Mouse (Mus musculus) kidney, postnatal 0 days (tissue): ENCODE measurements around the gene Acvrl1. TPM values are rescaled to one million over a fixed set of nuclear protein-coding genes. Genes with fewer than 3 reads are reported as not detected.

Source experiments
- ATAC-seq: fragments of 200-750 bp; cut with Nextera tagmentation; replicated peaks from 2 replicates; pipeline ENCODE4 v1.8.0; 2017; ENCODE audit warnings: low read depth, moderate number of reproducible peaks, moderate TSS enrichment, moderate library complexity; ENCODE audit not compliant: low FRiP score
- DNase-seq: peaks from one replicate; pipeline ENCODE4 v3.0.0-alpha.2; 2016; ENCODE audit warnings: low spot score
- H3K27ac ChIP-seq: fragments of 300-500 bp; sonication (generic); 2 replicates; pipeline ENCODE4 v1.5.1; 2014; ENCODE audit warnings: mild to moderate bottlenecking
- H3K27me3 ChIP-seq: fragments of 300-500 bp; sonication (generic); 2 replicates; pipeline ENCODE4 v1.6.1; 2014; ENCODE audit warnings: low read length, mixed read lengths; ENCODE audit not compliant: insufficient read depth
- H3K36me3 ChIP-seq: fragments of 300-500 bp; sonication (generic); 2 replicates; pipeline ENCODE4 v1.6.1; 2014; ENCODE audit warnings: low read length, mixed read lengths; ENCODE audit not compliant: insufficient read depth
- H3K4me1 ChIP-seq: fragments of 300-500 bp; sonication (generic); replicated peaks from 2 replicates; pipeline ENCODE4 v1.6.1; 2014; ENCODE audit warnings: antibody characterized with exemption, low read length, mixed read lengths; ENCODE audit not compliant: insufficient read depth
- H3K4me2 ChIP-seq: fragments of 300-500 bp; sonication (generic); 2 replicates; pipeline ENCODE4 v1.6.1; 2014; ENCODE audit warnings: mild to moderate bottlenecking, low read length, moderate library complexity, mixed read lengths
- H3K4me3 ChIP-seq: fragments of 300-500 bp; sonication (generic); replicated peaks from 2 replicates; pipeline ENCODE4 v1.5.1; 2014; ENCODE audit warnings: low read depth, low read length
- H3K9ac ChIP-seq: fragments of 300-500 bp; sonication (generic); 2 replicates; pipeline ENCODE4 v1.6.1; 2014; ENCODE audit warnings: low read depth, low read length
- H3K9me3 ChIP-seq: fragments of 300-500 bp; sonication (generic); replicated peaks from 2 replicates; pipeline ENCODE4 v1.6.1; 2016; ENCODE audit warnings: low read length, inconsistent platforms, mixed read lengths
- CTCF ChIP-seq: IDR thresholded peaks from 2 replicates; pipeline ENCODE4 v1.5.1; 2016; ENCODE audit warnings: antibody characterized with exemption, low read depth, mild to moderate bottlenecking, moderate library complexity
- WGBS: fragments of 180-500 bp; shearing (Covaris S2); extraction: QIAGEN DNeasy Blood & Tissue Kit; methylation state at CpG from one replicate; pipeline ENCODE4 v1.1.7; 2014; 5-methylcytosine and 5-hydroxymethylcytosine counted together
- polyA plus RNA-seq: library from polyadenylated mRNA; unstranded; fragments of >200 nt; fragmentation: Nextera tagmentation; extraction: Ambion mirVana; gene quantifications from 2 replicates; pipeline ENCODE4 v1.2.1, GENCODE M21; 2015

Acvrl1 gene
- polyA plus RNA-seq, 1 experiment from 2014 or later, result 16.9 TPM

DNA sequence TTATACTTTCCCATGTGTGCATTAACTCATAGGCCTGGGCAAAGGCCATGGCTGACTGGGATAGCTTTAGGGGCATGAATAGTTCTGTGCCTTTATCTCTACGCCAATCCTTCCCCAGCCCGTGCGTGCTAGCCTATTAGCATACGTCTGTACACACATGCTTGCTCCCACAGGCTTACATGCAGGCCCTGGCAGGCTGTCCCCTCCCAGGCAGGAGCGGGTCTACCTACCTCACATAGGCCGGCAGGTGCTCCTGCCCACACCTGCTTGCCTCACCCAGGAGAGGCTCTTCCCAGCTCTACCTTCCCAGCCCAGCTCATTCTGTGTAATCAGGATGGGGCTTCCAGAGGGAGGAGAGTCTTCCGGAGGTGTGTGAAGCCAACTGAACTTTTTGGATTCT is 33.2 kb downstream of the Acvrl1 start:
- no peak for ATAC-seq
- Histone ChIP-seq H3K36me3 (no peaks in the 10 kb centered on the region), H3K4me1 (peaks cover 20% of the 10 kb centered on the region), H3K9ac (no peak overlapping the region), H3K27me3 (no peaks in the 10 kb centered on the region), H3K4me3 (no peak overlapping the region), H3K27ac (no peak overlapping the region), H3K4me2 (no peak overlapping the region), H3K9me3 (0 out of 2 replicates have a peak, but pooled peaks cover 3% of the 10 kb centered on the region)
- no peak for DNase-seq
- TF ChIP-seq CTCF, result no peak
- 82% methylated on average over 7 of the region's 7 CpGs for WGBS

- TF ChIP-seq CTCF, result no peak
- 18% methylated on average over 15 of the region's 15 CpGs for WGBS
- no peaks in the 10 kb centered on the region for H3K9me3 ChIP-seq
- no peak for DNase-seq
- peak overlapping the region; percentile 40 for H3K27ac ChIP-seq
- H3K4me1 ChIP-seq, result peaks cover 20% of the 10 kb centered on the region
- no peaks in the 10 kb centered on the region for H3K36me3 ChIP-seq
- no peaks in the 10 kb centered on the region for H3K27me3 ChIP-seq
- H3K9ac ChIP-seq, result peak overlapping the region; percentile 2; the same call in 1 of the 2 replicates
- no peak overlapping the region for H3K4me3 ChIP-seq
- H3K4me2 ChIP-seq, result 0 out of 2 replicates have a peak overlapping the region, but pooled peaks have one; percentile 13
- ATAC-seq, result no peak
These were observed 34.7 kb downstream of the Acvrl1 start for GRCm38 (mm10) chr15:101163056-101163458.

DNA sequence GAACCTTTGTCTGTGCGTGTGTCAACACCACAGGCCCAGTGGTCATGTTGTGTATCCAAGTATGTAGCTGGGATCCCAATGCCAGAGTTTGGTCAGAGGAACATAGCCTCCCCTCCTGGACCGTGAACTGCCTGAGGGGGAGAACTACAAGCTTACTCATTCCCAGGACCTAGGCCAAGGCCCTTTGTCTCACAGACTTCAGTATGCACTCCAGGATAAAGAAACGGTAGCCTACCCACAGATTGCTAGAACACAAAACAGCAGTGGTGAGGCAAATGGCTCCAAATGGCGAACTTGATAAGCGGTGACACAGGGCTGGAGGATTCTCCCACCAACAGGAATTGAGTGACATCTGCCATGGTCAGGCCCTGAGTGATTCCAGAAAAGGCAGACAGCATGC is 35.5 kb downstream of the Acvrl1 start:
- no peak overlapping the region for H3K9ac ChIP-seq

GRCm38 (mm10) chr15:101164291-101164690 is 36.0 kb downstream of the Acvrl1 start:
- no peak overlapping the region for H3K4me3 ChIP-seq
- peaks cover 20% of the 10 kb centered on the region for H3K4me1 ChIP-seq
- TF ChIP-seq CTCF, result no peak
- H3K9ac ChIP-seq, result no peak overlapping the region
- no peaks in the 10 kb centered on the region for H3K27me3 ChIP-seq
- whole genome bisulfite sequencing, result 55% methylated on average over 5 of the region's 5 CpGs
- H3K4me2 ChIP-seq, result no peak overlapping the region
- no peaks in the 10 kb centered on the region for H3K9me3 ChIP-seq
- no peak for DNase-seq
- ATAC-seq, result no peak
- H3K27ac ChIP-seq, result no peak overlapping the region
- H3K36me3 ChIP-seq, result no peaks in the 10 kb centered on the region

More for the DNA sequence above, 35.5 kb downstream of the Acvrl1 start:
- Histone ChIP-seq H3K9me3 (no peaks in the 10 kb centered on the region), H3K27ac (no peak overlapping the region), H3K27me3 (no peaks in the 10 kb centered on the region), H3K36me3 (no peaks in the 10 kb centered on the region), H3K4me2 (no peak overlapping the region), H3K4me1 (peaks cover 20% of the 10 kb centered on the region), H3K4me3 (no peak overlapping the region)
- no peak for ATAC-seq
- DNase-seq, result no peak
- TF ChIP-seq CTCF, result no peak
- 45% methylated on average over 5 of the region's 5 CpGs for WGBS

DNA sequence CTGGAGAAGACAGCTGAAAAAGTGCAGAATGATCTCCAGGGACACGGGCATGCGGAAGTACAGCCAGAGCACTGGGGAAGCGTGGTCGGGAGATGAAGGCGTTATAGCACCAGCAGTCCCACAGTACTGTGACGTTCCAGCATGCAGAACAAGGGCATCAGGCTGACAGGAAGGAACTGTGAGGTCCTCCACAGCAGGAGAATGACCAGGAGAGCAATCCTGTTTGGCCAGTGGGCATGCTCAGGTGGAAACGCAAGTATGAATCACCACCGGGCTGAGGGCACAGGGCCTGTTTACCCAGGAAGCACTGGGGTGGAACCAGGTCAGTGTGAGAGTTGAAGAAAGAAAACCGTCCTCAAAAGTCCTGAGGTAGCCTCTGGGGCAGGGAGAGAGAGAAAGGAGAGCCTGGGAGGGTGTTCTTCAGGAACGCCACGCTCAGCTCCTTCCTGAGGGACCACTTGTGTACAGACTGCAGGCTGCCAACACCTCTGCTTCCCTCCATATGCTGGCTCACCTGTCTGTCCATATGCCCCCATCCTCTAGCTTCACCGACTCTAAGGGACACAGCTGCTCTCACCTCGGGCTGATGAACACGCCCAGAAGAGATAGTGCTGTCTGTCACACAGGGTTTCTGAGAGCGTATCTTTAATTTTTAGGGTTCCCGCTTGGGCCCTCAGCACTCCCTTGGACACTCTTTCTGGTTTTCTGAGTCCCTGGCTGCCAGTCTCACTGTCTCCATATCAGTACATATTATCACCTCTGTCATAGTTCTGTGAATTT is 37.5 kb downstream of the Acvrl1 start:
- Histone ChIP-seq H3K4me3 (no peak overlapping the region), H3K27ac (peak overlapping the region; percentile 66), H3K9me3 (no peaks in the 10 kb centered on the region), H3K4me2 (no peak overlapping the region), H3K9ac (no peak overlapping the region), H3K36me3 (no peaks in the 10 kb centered on the region), H3K27me3 (no peaks in the 10 kb centered on the region), H3K4me1 (peaks cover 20% of the 10 kb centered on the region)
- ATAC-seq (peak; percentile 53), DNase-seq (no peak)
- TF ChIP-seq CTCF, result no peak
- WGBS, result 42% methylated on average over 16 of the region's 16 CpGs

- no peaks in the 10 kb centered on the region for H3K36me3 ChIP-seq
These were observed 39.2 kb downstream of the Acvrl1 start for GRCm38 (mm10) chr15:101167553-101167952.

More at GRCm38 (mm10) chr15:101167553-101167952, 39.2 kb downstream of the Acvrl1 start:
- DNase-seq (no peak), ATAC-seq (no peak)
- WGBS, result 65% methylated on average over 11 of the region's 11 CpGs
- Histone ChIP-seq H3K27me3 (no peaks in the 10 kb centered on the region), H3K27ac (peak overlapping the region; percentile 15; the same call in 1 of the 2 replicates), H3K4me3 (no peak overlapping the region), H3K9ac (no peak overlapping the region), H3K4me1 (peaks cover 18% of the 10 kb centered on the region), H3K9me3 (no peaks in the 10 kb centered on the region), H3K4me2 (no peak overlapping the region)
- no peak for TF ChIP-seq CTCF
